Mouse (Mus musculus): ENCODE results near the gene Pdk4.

Gene Pdk4

DNA sequence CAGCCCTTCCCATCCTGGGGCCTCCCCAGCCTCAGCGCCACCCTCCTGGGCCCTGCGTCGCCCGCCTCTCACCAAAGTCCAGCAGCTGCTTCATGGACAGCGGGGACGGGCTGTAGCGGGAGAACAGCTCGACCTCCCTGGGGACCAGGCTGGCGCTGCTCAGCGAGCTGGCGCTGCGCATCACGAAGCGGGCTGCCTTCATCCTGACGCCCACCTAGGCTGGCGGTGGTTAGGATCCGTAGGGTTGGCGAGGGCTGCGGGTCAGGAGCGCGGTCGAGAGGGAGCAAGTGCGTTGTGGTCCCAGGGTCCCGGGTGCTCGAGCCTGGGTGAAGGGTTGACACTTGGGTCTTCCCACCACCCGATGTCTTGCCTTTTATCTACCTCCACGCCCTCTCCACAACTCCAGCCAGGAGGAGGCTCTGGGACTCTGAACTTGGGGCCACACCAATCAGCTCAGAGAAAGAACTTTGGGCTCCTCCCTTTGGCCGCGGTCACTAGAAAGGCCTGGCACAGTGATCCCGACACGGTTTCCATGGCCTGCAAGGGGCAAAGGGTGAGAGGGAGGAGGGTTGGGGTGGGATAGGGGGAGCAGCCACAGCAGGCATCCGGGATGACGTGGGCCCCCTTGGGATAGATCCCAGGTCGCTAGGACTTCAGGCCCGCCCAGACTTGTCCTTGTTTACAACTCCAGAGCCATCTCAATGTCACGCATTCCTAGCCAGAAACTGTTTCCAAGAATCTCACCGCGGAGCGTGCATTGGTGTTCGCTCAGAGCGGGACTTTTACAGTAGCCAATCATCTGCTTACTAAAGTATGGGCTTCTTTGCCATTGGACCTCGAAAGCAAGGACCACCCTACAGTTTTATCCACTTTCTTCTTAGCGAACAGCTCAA, at the start of gene Pdk4:
TSS of gene Pdk4 (minus strand) at position 349 of the 893 bp plus-strand sequence.
- DNase-seq: peak; percentile 42

DNA sequence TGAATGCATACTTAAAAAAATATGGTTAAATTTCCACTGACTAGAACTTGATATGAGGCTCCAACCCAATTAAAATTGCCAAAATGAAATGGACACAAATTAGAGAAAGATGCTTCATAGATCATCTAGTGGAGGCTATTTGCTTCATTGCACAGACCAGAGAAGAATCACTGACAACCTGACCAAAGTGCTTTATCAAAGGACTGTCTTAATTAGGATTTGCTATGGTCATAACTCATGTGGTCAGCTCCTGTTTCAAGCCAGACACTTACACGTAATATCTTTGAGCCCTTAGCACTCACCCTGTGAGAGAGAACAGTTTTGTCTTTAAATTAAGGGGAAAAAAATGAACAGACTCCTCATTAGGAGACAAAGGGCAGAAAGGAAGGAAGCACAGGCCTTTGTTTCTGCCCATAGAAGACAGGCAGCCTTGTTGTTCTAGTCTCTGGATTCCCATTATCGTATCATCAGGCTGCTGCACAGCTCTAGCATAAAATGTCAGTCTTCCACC, 41.8 kb upstream of the Pdk4 start:
- no peak for DNase-seq

DNA sequence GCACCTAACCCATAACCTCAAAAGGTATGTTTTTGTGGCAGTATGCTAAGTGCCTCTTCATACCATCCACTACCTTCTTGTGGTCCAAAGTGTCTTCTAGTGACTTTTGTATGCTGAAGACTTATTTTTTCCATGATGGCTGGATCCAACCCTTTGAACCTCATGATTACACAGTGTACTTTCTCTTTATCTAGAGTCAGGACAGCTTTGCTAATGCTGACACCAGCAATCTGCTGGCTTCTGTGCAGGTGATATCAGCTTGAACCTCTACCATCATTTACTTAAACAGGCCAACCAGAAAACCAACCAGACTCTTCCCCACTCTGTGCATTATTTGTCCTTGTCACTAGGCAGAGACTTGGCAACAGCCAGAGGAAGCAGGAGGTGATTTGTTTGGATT, 39.6 kb upstream of the Pdk4 start:
- no peak for DNase-seq

DNA sequence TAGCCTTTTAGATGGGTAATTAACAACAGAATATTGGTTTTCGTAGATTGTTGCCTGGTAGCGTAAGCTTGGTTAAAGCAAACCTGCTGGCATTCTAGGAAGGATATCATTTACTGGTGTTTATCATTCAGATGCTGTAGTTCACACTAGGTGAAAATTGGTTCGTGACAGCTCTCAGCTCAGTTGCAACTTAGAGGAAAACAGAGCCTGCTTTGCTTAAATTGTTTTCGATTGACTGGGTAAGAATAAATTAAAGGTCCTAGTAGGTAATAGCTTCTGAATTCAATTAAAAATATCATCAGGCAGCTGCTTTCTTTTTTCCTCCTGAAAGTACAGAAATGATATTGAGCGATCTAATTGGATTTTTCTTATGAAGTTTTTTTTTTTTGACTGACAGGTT, 21.0 kb upstream of the Pdk4 start:
- no peak for DNase-seq

DNA sequence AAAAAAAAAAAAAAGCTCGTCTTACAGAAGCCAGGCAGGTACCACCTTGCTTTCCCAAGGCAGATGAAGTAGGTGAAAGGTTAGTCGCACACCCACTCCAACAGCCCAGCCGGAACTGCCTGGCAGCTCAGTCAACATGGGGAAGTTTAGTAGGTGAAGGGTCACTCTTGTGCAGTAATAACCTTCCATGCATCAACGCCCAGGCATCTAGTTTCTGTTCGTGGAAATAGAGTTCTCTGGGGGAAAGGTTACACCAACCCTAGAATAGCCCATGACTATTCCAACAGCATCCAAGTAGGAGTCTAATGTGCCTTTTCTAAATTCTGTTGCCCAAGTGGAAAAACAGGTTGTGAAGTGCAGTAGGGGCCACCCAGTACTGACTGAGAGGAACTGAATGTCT, 13.6 kb upstream of the Pdk4 start:
- DNase-seq: no peak

DNA sequence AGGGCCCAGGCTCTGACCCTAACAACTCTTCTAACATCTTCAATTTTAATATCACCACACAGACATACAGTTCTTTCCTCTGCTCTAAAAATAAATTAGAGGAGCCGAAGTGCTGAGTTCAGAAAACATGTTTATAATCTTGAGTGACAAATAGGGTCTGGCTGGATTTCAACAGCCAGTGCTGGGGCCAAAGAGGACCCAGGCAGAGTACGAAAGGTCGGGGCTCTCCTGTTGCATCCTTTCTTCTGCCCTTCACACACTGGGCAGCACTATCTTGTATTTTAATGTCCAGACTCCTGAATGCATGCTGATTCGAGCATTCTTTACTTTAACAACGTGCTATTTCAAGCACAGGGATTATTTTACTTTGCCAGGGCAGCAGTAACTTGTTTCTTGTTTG, 13.2 kb upstream of the Pdk4 start:
- no peak for DNase-seq

DNA sequence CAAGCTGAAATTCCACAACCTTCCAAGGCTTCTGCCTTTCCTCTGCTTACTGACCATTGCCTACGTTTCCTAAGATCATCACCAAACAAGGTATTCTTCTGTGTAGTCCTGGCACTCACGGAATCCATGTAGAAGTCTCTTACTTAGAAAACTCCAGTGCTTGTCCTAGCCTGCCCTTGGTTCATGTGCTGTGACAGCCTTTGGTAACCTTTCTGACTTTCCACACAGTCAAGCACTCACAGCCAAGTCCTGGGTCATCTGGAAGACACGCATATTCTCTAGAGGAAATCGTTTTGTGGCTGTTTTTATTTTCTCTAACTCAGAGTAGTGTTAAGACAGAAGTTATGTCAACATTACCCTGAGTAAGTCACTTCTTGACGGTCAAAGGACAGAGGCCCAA, 11.7 kb upstream of the Pdk4 start:
- no peak for DNase-seq

DNA sequence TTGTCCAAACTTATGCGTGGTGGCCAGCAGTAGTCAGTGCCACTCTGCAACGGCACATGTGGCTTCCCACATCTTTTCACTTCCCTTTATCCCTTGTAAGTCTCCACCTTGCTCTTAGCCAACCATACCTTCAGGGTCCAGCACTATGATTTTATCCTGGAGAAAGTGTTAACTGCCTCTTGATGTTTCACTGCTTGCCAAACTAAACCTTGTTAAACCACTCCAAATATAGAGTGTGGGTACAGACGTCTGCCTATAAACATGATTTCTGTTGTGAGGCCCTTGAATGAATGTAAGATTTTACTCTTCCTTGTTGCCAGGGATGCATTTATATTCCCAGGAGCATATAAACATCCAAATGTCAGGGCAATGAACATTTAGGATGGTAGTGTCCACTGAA, 10.2 kb upstream of the Pdk4 start:
- no peak for DNase-seq

DNA sequence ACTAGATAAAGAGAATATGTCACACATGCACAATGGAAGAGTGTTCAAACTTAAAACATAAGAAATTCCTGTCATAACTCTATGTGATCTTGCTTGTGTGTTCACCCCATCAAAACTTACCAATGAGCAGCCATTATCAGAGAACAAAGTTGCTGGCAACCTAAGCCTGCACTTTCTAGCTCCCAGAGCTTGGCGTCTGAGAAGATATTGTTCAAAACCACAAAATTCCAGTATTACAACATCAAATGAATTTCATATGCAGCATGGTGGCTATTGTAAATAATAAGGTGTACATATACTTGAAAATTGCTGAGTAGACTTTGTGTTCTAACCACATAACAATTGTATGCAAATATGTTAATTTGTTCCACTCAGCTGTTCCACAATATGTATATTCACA, 6.7 kb upstream of the Pdk4 start:
- DNase-seq: no peak

DNA sequence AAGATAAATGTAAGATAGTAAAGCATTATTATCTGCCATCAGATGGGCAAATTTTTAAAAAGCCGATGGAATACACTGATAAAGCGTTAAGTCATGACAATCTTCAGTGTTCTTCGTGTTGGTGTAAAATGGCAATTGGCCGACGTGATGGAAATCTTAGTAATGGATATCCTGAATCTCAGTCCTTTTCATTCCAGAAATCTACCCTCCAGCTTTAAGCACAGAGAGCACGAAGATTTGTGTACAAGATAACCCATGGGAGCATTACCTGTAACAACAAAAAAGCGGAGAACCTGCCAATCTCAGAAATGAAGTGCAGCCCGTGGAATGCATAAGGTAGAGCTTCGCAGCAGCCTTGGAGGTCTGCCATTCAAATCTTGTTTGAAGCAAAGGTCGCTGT, 5.4 kb upstream of the Pdk4 start:
- no peak for DNase-seq

DNA sequence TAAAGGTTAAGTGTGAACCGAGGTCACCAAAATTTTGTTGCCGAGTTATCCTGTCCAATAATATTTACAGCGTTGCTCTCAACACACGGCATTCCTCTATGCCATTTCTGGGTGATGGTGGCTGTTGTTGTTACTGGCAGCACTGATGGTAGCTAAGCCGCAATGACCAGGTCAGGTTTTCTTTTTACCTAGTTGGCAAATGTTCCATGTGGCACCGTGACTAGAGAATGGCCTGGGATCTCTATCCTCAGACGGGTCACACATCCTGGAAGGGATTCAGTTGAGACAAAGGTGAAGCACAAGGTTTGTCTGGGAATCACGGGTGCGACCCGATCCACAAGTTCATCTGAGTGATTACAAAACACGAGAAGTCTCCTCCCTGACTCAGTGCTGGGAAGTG, 2.6 kb upstream of the Pdk4 start:
- DNase-seq: no peak

DNA sequence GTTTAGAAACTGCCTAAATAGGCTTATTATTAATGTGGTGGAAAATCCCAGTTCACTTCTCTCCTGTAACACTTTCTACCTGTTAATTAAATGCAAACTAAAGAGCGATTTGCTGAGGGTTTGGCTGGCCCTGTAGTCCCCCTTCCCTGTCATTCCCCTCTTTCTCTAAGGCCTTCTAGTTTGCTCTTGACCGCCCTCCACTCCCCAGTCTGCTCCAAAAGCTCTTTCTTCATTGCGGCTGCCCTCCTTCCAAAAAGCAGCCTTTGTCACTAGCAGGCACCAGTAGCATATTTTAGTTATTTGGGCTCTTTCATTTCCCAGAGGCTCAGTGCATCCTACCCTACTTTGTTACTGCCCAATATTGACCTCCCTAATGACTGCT, 736 bp upstream of the Pdk4 start:
- no peak for DNase-seq

DNA sequence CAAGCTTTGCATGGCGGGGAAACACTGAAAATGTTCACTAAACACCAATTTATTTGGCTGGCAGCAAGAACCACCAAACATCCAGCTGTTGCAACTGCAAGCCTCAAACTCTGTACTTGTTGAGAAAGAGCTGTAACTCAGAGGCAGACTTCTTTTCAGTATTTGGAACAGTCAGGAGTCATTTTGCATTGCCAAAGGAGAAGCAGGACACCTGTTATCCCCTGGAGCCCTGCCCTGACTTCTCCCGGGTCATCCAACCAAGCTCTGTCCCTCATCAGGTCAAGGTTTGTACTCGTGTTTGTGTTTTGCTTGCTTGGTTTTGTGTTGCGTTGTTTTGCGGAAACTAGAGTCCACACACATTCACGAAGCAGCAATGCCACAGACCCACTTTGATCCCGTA, 11.1 kb downstream of the Pdk4 start:
- no peak for DNase-seq

DNA sequence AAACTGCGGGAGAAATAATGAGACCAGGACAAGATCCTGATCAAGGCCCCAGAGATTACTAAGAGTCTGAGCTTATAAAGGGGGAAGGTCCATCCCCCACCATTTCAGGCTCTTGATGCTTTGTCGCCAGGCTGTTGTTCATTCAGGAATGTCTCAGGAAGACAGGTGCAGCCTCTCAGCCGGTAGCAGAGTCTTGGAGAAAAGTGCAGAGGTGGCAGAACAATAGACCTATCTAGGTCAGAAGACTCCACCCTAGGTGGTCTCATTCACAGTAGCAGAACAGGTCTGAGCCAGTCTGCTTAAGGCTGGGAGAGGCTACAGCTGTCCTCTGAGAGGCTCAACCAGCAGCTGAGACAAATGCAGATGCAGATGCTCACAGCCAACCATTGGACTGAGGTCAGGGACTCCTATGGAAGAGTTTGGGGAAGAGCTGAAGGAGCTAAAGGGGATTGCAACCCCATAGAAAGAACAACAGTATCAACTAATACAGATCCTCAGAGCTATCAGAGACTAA, 13.8 kb downstream of the Pdk4 start:
- DNase-seq: no peak

DNA sequence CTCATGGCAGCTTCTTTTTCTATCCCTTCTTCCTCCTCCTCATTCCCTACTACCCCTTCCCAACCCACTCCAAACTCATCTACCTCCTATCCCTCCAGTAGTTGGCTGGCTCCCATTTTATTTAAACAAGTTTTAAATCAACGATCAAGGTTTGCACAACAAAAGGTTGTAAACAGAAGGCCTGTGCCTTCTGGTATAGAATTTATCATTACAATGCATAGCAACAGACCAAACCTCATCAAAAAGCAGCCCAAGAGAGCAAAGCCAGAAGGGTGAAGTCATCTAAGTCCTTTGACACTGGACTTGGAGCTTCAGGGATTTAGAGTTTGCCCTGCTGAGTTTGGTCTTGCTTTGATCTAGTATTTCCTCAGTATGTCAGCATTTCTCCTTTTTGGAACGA, 15.0 kb downstream of the Pdk4 start:
- no peak for DNase-seq

DNA sequence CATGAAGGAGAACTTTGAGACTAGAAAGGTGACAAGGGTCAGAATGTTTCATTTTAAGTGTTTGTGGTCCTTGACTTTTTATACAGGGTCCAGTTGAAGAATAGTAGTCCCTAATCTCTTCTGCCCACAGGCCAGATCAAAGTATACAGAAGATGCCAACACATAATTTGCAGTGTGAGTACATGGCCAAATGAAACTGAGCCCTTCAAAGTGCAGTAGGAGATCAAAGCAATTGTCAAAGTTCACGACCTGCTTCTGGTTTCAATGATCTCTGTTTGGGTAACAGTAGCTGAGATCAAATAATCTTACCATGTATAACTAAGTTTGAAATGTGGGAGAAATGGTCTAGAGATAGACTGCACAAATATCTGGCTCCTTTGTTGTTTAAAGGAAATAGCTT, 22.1 kb downstream of the Pdk4 start:
- DNase-seq: no peak

DNA sequence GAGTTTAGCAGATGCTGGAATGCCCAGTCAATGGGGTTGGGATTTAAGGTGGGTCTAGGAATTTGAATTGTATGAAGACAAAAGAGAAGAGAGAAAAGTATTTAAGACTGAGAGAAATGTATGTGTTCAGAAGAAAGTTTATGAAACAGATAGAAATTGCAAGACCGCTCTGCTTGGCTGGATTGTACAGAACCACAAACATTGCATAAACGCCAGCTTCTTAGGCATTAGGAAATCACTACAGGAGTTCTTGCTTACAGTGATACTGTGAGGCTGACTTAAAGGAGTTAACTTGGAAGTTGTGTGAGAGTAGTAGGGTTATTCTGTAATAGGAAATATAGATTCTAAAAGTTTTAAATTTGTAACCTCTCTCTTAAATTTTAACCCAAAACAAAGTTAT, 23.4 kb downstream of the Pdk4 start:
- no peak for DNase-seq

DNA sequence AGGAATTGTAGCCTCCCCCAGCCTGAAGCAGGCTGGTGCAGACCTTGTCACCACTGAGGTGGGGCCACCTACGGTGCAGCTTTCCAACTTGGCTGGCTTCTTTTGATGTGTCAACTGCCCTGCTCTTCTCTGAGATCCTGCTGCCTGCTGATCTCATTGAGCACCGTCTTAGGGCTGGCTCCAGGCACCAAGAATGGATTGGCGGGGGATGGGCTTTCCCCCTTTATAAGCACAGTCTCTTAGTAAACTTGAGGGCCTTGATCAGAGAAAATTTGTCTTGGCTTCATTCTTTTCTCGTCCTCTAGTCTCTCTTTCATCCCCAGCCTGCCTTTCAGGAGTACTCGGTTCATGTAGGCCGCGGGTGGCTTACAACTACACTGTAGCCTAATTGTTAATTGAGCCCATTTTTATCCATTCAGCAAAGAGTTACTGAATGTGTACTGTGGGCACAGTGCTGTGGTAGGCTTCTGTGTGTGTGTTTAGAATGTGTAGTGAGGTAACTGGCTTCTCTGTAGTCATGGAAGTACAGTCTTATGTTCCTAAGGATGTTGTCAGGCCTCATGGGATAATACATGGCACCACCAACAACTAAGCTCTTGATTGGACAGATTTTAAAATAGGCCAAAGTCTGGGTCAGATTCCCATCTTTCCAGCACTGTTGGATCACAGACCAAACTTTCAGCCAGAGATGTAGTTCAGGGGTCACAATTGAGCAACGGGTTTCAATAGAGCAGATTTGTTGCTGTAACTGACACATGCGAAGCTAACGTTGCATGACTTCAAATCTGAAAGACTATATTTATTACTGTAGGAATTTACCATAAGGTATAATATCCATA, 25.4 kb downstream of the Pdk4 start:
- no peak for DNase-seq

DNA sequence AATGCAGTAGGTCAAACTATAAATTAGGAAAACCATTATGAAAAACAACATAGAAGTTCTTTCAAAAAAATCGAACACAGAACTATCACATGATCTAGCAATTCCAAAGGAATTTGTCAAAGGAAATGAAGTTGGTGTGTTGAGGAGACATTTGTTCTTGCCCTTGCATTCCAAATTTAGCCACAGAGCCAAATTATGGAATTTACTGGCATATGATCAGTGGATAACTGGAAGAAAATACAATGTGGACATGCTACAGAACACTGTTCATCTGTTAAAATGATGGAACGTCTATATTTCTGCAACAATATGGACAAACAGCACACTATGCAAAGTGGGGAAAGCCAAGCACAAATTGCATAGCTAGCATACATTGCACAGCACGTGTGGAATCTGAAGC, 40.3 kb downstream of the Pdk4 start:
- no peak for DNase-seq

DNA sequence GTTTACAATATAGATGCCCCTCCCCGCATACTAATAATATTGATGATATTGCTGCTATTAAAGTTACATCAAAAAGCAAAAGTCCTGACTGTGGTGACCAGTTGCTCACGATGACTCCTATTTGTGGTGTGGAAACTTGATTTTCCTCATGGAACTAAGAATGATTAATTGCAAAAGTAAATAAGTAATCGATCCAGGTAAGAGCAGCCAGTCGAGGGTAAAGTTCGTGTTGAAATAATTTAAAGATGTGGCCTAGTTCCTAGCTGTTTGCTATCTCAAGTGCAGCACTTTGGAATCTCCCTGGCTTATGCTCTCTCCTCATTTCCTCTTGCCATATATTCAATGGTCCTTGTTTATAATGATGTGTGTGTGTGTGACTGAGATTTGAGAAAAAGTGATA, 46.2 kb downstream of the Pdk4 start:
- no peak for DNase-seq

DNA sequence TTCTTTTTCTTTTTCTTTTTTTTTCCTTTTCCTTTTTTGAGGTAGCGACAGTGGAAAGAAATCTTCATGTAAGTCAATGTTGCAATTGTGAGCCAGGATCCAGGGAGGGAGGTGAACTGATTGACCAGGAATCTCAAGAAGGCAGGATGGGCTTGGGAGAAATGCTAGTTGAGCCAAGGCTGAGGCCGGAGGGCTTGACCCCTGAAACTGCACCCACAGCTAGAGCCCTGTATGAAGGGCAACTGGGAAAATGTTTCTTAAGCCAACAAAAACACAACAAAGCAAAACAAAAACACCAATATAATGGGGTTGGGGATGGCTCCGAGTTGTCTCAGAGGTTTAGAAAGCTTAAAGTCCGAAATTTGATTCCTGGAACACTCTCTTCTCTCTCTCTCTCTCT, 47.7 kb downstream of the Pdk4 start:
- no peak for DNase-seq

DNA sequence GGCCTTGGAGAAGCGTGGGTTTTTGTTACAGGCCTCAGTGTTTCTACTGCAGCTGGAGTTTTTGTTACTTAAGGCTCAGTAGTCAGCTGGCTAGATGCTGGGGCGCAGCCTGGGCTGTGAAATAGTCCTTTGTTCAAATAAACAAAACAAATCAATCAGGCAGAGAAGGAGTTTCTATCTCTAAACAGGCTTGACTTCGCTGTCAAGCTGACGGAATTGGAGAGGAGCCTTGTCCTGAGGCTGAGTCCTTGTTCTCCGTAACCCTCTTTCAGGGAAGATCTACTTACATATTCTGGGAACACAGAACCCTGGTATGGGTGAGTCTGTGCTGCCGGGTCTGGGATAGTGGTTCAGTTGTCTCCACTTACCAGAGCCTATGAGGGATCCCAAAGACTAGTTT, 48.6 kb downstream of the Pdk4 start:
- DNase-seq: no peak

DNA sequence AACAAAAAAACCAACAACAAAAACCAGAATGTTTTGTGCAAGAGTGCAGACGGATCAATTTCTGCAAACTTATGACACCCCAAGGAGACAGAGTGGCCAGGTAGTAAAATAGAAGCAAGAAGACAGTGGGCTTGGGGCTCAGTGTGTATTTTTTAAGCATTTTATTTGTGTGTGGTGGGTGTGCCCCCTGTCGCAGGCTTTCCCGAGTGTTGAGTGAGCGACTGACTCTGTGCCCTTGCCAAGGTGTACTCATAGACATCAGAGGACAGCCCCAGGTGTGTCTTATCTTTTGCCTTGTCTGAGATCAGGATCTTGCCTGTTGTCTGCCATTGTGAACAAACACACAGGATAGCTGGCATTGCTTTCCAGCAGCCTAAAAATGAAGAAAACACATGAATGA, 49.1 kb downstream of the Pdk4 start:
- DNase-seq: no peak

DNA sequence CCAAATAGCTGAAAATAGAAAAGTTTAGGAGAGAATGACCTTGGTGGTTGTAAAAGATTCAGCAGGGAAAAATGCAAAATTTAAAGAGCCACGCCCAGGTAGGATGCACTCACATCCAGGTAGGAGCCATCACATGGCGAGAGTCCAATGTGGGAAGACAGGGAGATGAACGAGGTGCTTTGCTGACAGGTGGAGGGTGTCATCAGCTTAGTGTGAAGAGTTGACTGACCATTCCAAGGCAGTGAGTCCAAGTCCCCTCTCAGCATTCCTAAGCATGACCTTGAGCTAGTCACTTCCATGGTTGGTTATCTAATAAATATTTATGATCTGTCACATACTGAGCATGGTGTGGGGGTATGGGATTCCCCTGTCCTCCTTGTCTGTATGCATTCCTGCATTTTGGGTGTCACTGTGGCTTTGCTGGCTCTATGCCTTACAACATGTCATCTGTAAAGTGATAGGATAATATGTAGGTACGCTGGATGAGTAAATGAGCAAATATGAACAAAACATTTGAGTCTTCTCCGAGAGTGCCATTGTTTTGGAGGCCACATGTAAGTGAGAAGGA, 51.7 kb downstream of the Pdk4 start:
- no peak for DNase-seq

Measured in right cerebral cortex, postnatal 14 days (tissue).